Mouse (Mus musculus): ENCODE data around the gene Kif3a. TPM values are rescaled to one million over a fixed set of nuclear protein-coding genes. Genes with fewer than 3 reads are reported as not detected.

The Kif3a gene
- polyA plus RNA-seq, 1 experiment from 2014 or later, result 47.1 TPM

DNA sequence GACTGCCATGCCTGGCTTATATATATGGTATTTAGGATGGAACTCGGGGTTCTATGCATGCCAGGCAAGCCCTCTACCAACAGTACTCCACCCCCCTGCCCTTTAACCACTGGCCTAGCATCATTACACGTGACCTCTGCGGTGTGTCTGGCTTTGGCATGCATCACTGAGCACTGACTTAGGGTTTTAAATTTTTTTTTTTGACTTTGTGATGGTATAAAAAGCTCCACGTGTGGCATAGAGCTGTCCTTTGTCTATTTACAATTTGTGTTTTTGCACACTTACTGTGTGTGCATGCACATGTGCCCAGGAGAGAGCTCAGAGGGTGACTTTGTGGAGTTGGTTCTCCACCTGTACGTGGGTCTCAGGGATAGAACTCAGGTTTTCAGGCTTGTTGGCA lies 76.8 kb downstream of the Kif3a start:
- WGBS, result 85% methylated on average over 5 of the region's 5 CpGs
- 0 out of 2 replicates have a peak, but pooled peaks cover 5% of the 10 kb centered on the region for H3K36me3 ChIP-seq
- no peak overlapping the region for H3K27ac ChIP-seq
- H3K4me1 ChIP-seq, result peaks cover 15% of the 10 kb centered on the region; the same call in 1 of the 2 replicates
- H3K9me3 ChIP-seq, result no peaks in the 10 kb centered on the region
- no peak overlapping the region for H3K4me3 ChIP-seq
- no peaks in the 10 kb centered on the region for H3K27me3 ChIP-seq (ENCODE audit: insufficient read depth, poor library complexity, severe bottlenecking)
- no peak for DNase-seq (ENCODE audit: low spot score)

DNA sequence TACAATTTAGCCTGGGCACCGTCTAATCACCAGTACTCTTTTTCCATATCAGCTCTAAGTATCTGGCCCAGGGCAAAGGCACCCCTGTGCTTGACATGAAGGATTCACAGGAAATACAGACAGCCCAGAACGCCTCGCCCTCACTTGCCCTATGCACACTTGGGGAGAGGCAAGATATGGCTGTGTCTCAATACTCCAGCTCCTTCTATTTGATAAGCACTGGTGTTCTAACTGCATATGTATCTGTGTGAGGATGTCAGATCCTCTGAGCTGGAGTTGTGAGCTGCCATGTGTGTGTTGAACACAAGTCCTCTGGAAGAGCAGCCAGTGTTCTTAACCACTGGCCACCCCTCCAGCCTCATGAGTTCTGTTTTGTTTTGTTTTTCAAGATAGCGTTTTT lies 84.3 kb downstream of the Kif3a start:
- H3K4me3 ChIP-seq, result no peak overlapping the region
- 94% methylated on average over 4 of the region's 4 CpGs for WGBS
- no peak overlapping the region for H3K27ac ChIP-seq
- no peaks in the 10 kb centered on the region for H3K27me3 ChIP-seq (ENCODE audit: insufficient read depth, poor library complexity, severe bottlenecking)
- no peaks in the 10 kb centered on the region for H3K9me3 ChIP-seq
- peaks cover 54% of the 10 kb centered on the region for H3K36me3 ChIP-seq
- no peak for DNase-seq (ENCODE audit: low spot score)
- H3K4me1 ChIP-seq, result peaks cover 12% of the 10 kb centered on the region

Other genes starting within 250 kb of the Kif3a start
- 19.2 and 21.9 TPM in 2 replicates for gene Zcchc10, start 242.7 kb upstream of the Kif3a start, polyA plus RNA-seq (2016; fragmentation: Nextera tagmentation; extraction: Ambion mirVana)
- 30.5 and 36.7 TPM in 2 replicates for gene Aff4, start 216.5 kb upstream of the Kif3a start, polyA plus RNA-seq (2016; fragmentation: Nextera tagmentation; extraction: Ambion mirVana)
- 0.45 TPM in 1 of 2 replicates, not detected in the other for gene Leap2, start 144.2 kb upstream of the Kif3a start, polyA plus RNA-seq (2016; fragmentation: Nextera tagmentation; extraction: Ambion mirVana)
- gene Uqcrq, start 136.5 kb upstream of the Kif3a start, polyA plus RNA-seq (2016; fragmentation: Nextera tagmentation; extraction: Ambion mirVana), result 854 and 1,100 TPM in 2 replicates
- 0.74 and 1.5 TPM in 2 replicates for gene Gdf9, start 136.4 kb upstream of the Kif3a start, polyA plus RNA-seq (2016; fragmentation: Nextera tagmentation; extraction: Ambion mirVana)
- 0.10 and 0.16 TPM in 2 replicates for gene Gm10447, start 110.3 kb upstream of the Kif3a start, polyA plus RNA-seq (2016; fragmentation: Nextera tagmentation; extraction: Ambion mirVana)
- 2.3 and 2.5 TPM in 2 replicates for gene Shroom1, start 110.2 kb upstream of the Kif3a start, polyA plus RNA-seq (2016; fragmentation: Nextera tagmentation; extraction: Ambion mirVana)
- not detected in 2 replicates for gene Gm9837, start 96.9 kb upstream of the Kif3a start, polyA plus RNA-seq (2016; fragmentation: Nextera tagmentation; extraction: Ambion mirVana)
- gene Gm9945, start 87.2 kb upstream of the Kif3a start, polyA plus RNA-seq (2016; fragmentation: Nextera tagmentation; extraction: Ambion mirVana), result not detected in 2 replicates
- gene Sowaha, start 87.1 kb upstream of the Kif3a start, polyA plus RNA-seq (2016; fragmentation: Nextera tagmentation; extraction: Ambion mirVana), result 0.32 and 0.38 TPM in 2 replicates
- 20.1 and 22.9 TPM in 2 replicates for gene Sept8, start 48.1 kb upstream of the Kif3a start, polyA plus RNA-seq (2016; fragmentation: Nextera tagmentation; extraction: Ambion mirVana)
- 0.39 and 0.72 TPM in 2 replicates for gene Il4, start 51.3 kb downstream of the Kif3a start, polyA plus RNA-seq (2016; fragmentation: Nextera tagmentation; extraction: Ambion mirVana)
- gene Il13, start 67.3 kb downstream of the Kif3a start, polyA plus RNA-seq (2016; fragmentation: Nextera tagmentation; extraction: Ambion mirVana), result not detected in 2 replicates
- gene Rad50, start 139.9 kb downstream of the Kif3a start, polyA plus RNA-seq (2016; fragmentation: Nextera tagmentation; extraction: Ambion mirVana), result 22.0 and 26.5 TPM in 2 replicates
- gene Il5, start 153.4 kb downstream of the Kif3a start, polyA plus RNA-seq (2016; fragmentation: Nextera tagmentation; extraction: Ambion mirVana), result not detected in 2 replicates
- gene Irf1, start 202.6 kb downstream of the Kif3a start, polyA plus RNA-seq (2016; fragmentation: Nextera tagmentation; extraction: Ambion mirVana), result 7.9 TPM in 2 replicates
- not detected in 2 replicates for gene Gm17334, start 205.8 kb downstream of the Kif3a start, polyA plus RNA-seq (2016; fragmentation: Nextera tagmentation; extraction: Ambion mirVana)

All from heart, embryonic 10.5 days (tissue).